Mouse (Mus musculus) gastrocnemius, adult 18-20 months (tissue): ENCODE data around the gene Eef1akmt2. TPM values are rescaled to one million over a fixed set of nuclear protein-coding genes. Genes with fewer than 3 reads are reported as not detected.

Source experiments
- DNase-seq: peaks from one replicate; pipeline ENCODE4 v3.0.0; 2021; ENCODE audit warnings: low spot score
- total RNA-seq, 2 experiments: library from RNA; stranded (reverse); gene quantifications; 2 replicates each; pipeline ENCODE4 v1.2.3; 2021

Gene Eef1akmt2
- total RNA-seq, 2 experiments from 2014 or later: 5.8 to 7.6 TPM

GRCm38 (mm10) chr7:132873043-132873442, 20.6 kb upstream of the Eef1akmt2 start:
- peak; percentile 44 for DNase-seq

GRCm38 (mm10) chr7:132866316-132866715, 13.8 kb upstream of the Eef1akmt2 start:
- no peak for DNase-seq

- DNase-seq: peak; percentile 91
Observed at GRCm38 (mm10) chr7:132859042-132859958, 6.8 kb upstream of the Eef1akmt2 start, which contains the start of gene Abraxas2. Gene Abraxas2 (plus strand): TSS chr7:132859225.

GRCm38 (mm10) chr7:132858043-132858608, 5.7 kb upstream of the Eef1akmt2 start:
- peak; percentile 9 for DNase-seq

GRCm38 (mm10) chr7:132856083-132856482, 3.6 kb upstream of the Eef1akmt2 start:
- no peak for DNase-seq

- DNase-seq: no peak
Observed at GRCm38 (mm10) chr7:132853946-132854345, 1.5 kb upstream of the Eef1akmt2 start.

GRCm38 (mm10) chr7:132853361-132853760, 888 bp upstream of the Eef1akmt2 start:
- no peak for DNase-seq

GRCm38 (mm10) chr7:132843152-132843551, 9.3 kb downstream of the Eef1akmt2 start:
- DNase-seq: no peak

- DNase-seq: no peak
Observed at GRCm38 (mm10) chr7:132842455-132842854, 10.0 kb downstream of the Eef1akmt2 start.

GRCm38 (mm10) chr7:132841287-132841686, 11.2 kb downstream of the Eef1akmt2 start:
- no peak for DNase-seq

GRCm38 (mm10) chr7:132830955-132831354, 21.5 kb downstream of the Eef1akmt2 start:
- DNase-seq: no peak

GRCm38 (mm10) chr7:132824346-132825022, 28.0 kb downstream of the Eef1akmt2 start:
- no peak for DNase-seq

- no peak for DNase-seq
Observed at GRCm38 (mm10) chr7:132823832-132824231, 28.6 kb downstream of the Eef1akmt2 start.

- DNase-seq: no peak
Observed at GRCm38 (mm10) chr7:132820692-132821091, 31.8 kb downstream of the Eef1akmt2 start.

- no peak for DNase-seq
Observed at GRCm38 (mm10) chr7:132817056-132817455, 35.4 kb downstream of the Eef1akmt2 start.

GRCm38 (mm10) chr7:132816528-132816927, 35.9 kb downstream of the Eef1akmt2 start:
- DNase-seq: no peak

- DNase-seq: no peak
Observed at GRCm38 (mm10) chr7:132815081-132815480, 37.4 kb downstream of the Eef1akmt2 start.

GRCm38 (mm10) chr7:132814089-132814450, 38.4 kb downstream of the Eef1akmt2 start:
- no peak for DNase-seq

- peak; percentile 68 for DNase-seq
Observed at GRCm38 (mm10) chr7:132813416-132814088, 38.9 kb downstream of the Eef1akmt2 start, which contains the start of gene Fam53b. Gene Fam53b (minus strand): TSS chr7:132813886.

- peak; percentile 55 for DNase-seq
Observed at GRCm38 (mm10) chr7:132812619-132813415, 39.7 kb downstream of the Eef1akmt2 start.
